Mouse (Mus musculus): ENCODE results near the gene Ctns.

Ctns gene

GRCm38 (mm10) chr11:73198603-73199229 is at the start of gene Ctns:
TSS of gene Ctns (minus strand) at chr11:73199042.
- DNase-seq: peak; percentile 86 to 92

GRCm38 (mm10) chr11:73242777-73243176 is 43.9 kb upstream of the Ctns start:
- no peak for DNase-seq

- no peak for DNase-seq
Observed at GRCm38 (mm10) chr11:73242199-73242598, 43.4 kb upstream of the Ctns start.

- no peak for DNase-seq
Observed at GRCm38 (mm10) chr11:73236731-73237130, 37.9 kb upstream of the Ctns start.

GRCm38 (mm10) chr11:73235990-73236701 is 37.3 kb upstream of the Ctns start:
- peak; percentile 73 to 81 for DNase-seq

- DNase-seq: no peak
Observed at GRCm38 (mm10) chr11:73233992-73234391, 35.1 kb upstream of the Ctns start, which contains the start of gene Trpv1. TSS of gene Trpv1 (plus strand) at chr11:73234292.

GRCm38 (mm10) chr11:73232513-73232912 is 33.7 kb upstream of the Ctns start:
- no peak for DNase-seq

- DNase-seq: no peak
Observed at GRCm38 (mm10) chr11:73230081-73230480, 31.2 kb upstream of the Ctns start.

- DNase-seq: peak in 1 of 2 experiments; percentile 9
Observed at GRCm38 (mm10) chr11:73228881-73229280, 30.0 kb upstream of the Ctns start.

- no peak for DNase-seq
Observed at GRCm38 (mm10) chr11:73225856-73226255, 27.0 kb upstream of the Ctns start.

- peak; percentile 60 to 73 for DNase-seq
Observed at GRCm38 (mm10) chr11:73223966-73224365, 25.1 kb upstream of the Ctns start.

- DNase-seq: no peak
Observed at GRCm38 (mm10) chr11:73222846-73223245, 24.0 kb upstream of the Ctns start.

GRCm38 (mm10) chr11:73220651-73221050 is 21.8 kb upstream of the Ctns start:
- no peak for DNase-seq

GRCm38 (mm10) chr11:73219671-73220070 is 20.8 kb upstream of the Ctns start:
- no peak for DNase-seq

- no peak for DNase-seq
Observed at GRCm38 (mm10) chr11:73213956-73214355, 15.1 kb upstream of the Ctns start.

GRCm38 (mm10) chr11:73207621-73208020 is 8.8 kb upstream of the Ctns start:
- DNase-seq: peak in 1 of 2 experiments; percentile 50

GRCm38 (mm10) chr11:73205194-73205593 is 6.4 kb upstream of the Ctns start:
- DNase-seq: no peak

GRCm38 (mm10) chr11:73203895-73204294 is 5.1 kb upstream of the Ctns start:
- no peak for DNase-seq

GRCm38 (mm10) chr11:73201597-73201996 is 2.8 kb upstream of the Ctns start:
- no peak for DNase-seq

- DNase-seq: peak; percentile 51 to 57
Observed at GRCm38 (mm10) chr11:73201021-73201420, 2.2 kb upstream of the Ctns start.

GRCm38 (mm10) chr11:73199879-73200278 is 1.0 kb upstream of the Ctns start:
- peak; percentile 53 to 58 for DNase-seq

- DNase-seq: peak; percentile 96 to 98
Observed at GRCm38 (mm10) chr11:73199230-73199712, 429 bp upstream of the Ctns start, which contains the start of gene Shpk. TSS of gene Shpk (plus strand) at chr11:73199460.

- DNase-seq: no peak
Observed at GRCm38 (mm10) chr11:73198190-73198589, 652 bp downstream of the Ctns start.

GRCm38 (mm10) chr11:73194444-73194843 is 4.4 kb downstream of the Ctns start:
- DNase-seq: no peak

Data from kidney, postnatal 36 days (tissue).